Mouse (Mus musculus) T-helper 1 cell (primary cell): ENCODE results near the gene Ifnz.
"Not testable (repeated sequence)": the region's sequence is repeated elsewhere in the genome, so short reads cannot be mapped to it uniquely, and the experiment has no call there.

ENCODE experiments used
- in situ Hi-C: fragments of 300-600 bp; cut with MboI, MseI; formaldehyde crosslinking; loops from one replicate; pipeline ENCODE4 v1.15.1; 2025; ENCODE audit warnings: high pct_unique_total_duplicates

The Ifnz gene

GRCm38 (mm10) chr4:88782335-88782734 lies 404 bp downstream of the Ifnz start:
- in situ Hi-C loops = loop anchor here (25.0 kb wide), 1 partner anchor 770 kb away; no protein-coding TSS in a partner anchor

GRCm38 (mm10) chr4:88785409-88785808 lies 3.5 kb downstream of the Ifnz start, which contains the start of gene Gm13276:
Gene Gm13276, plus strand, starts transcription at chr4:88785709.
- in situ Hi-C loops = loop anchor here (5.0 to 25.0 kb wide), 2 partner anchors 33 to 773 kb away; partner anchors contain the start of gene Gm13271

- in situ Hi-C loops = loop anchor here (5.0 to 25.0 kb wide), 2 partner anchors 36 to 776 kb away; partner anchors contain the start of gene Gm13271
Observed at GRCm38 (mm10) chr4:88788402-88788801, 6.5 kb downstream of the Ifnz start, which contains the start of gene Gm13277. Gene Gm13277, plus strand, starts transcription at chr4:88788632.

DNA sequence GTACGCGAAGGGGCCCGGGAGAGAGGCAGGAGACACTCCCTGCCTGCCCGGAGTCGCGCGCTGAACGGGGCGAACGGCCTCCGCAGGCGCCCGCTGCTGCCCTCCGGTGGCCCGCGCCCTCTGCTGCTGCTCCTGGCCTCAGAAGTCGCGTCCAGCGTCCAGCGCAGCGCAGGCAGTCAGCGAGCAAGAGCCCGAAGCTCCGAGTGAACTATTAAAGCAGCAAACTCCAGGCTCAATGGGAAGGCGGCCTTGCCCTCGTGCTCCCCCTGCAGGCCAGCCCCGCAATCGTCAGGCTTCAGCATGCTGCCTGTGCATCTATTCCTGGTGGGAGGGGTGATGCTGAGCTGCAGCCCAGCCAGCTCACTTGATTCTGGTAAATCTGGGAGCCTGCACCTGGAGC lies 9.3 kb downstream of the Ifnz start, which contains the start of gene Gm13278:
Gene Gm13278 (plus strand): TSS at position 301 of the 400 bp plus-strand sequence.
- in situ Hi-C loops = loop anchor here (25.0 kb wide), 1 partner anchor 779 kb away; no protein-coding TSS in a partner anchor

DNA sequence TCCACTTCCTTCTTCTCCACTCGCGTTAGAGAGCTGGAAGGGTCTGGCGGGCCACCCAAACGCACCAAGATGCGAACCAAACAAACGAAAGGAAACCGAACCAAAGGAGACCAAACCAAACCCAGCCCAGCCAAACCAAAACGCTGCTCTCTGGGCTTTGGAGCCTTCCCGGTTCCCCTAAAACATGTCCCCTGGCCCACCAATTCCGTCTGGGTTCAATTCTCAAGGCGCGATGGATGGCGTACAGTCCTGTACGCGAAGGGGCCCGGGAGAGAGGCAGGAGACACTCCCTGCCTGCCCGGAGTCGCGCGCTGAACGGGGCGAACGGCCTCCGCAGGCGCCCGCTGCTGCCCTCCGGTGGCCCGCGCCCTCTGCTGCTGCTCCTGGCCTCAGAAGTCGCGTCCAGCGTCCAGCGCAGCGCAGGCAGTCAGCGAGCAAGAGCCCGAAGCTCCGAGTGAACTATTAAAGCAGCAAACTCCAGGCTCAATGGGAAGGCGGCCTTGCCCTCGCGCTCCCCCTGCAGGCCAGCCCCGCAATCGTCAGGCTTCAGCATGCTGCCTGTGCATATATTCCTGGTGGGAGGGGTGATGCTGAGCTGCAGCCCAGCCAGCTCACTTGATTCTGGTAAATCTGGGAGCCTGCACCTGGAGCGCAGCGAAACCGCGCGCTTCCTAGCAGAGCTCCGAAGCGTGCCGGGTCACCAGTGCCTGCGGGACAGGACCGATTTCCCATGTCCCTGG lies 12.2 kb downstream of the Ifnz start, which contains the start of gene Gm13275:
Gene Gm13275 (plus strand): TSS at position 552 of the 740 bp plus-strand sequence.
- in situ Hi-C loops = loop anchor here (25.0 kb wide), 1 partner anchor 782 kb away; no protein-coding TSS in a partner anchor

DNA sequence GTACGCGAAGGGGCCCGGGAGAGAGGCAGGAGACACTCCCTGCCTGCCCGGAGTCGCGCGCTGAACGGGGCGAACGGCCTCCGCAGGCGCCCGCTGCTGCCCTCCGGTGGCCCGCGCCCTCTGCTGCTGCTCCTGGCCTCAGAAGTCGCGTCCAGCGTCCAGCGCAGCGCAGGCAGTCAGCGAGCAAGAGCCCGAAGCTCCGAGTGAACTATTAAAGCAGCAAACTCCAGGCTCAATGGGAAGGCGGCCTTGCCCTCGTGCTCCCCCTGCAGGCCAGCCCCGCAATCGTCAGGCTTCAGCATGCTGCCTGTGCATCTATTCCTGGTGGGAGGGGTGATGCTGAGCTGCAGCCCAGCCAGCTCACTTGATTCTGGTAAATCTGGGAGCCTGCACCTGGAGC lies 15.2 kb downstream of the Ifnz start, which contains the start of gene Gm13279:
Gene Gm13279 (plus strand): TSS at position 301 of the 400 bp plus-strand sequence.
- in situ Hi-C loops = loop anchor here (25.0 kb wide), 1 partner anchor 785 kb away; no protein-coding TSS in a partner anchor

DNA sequence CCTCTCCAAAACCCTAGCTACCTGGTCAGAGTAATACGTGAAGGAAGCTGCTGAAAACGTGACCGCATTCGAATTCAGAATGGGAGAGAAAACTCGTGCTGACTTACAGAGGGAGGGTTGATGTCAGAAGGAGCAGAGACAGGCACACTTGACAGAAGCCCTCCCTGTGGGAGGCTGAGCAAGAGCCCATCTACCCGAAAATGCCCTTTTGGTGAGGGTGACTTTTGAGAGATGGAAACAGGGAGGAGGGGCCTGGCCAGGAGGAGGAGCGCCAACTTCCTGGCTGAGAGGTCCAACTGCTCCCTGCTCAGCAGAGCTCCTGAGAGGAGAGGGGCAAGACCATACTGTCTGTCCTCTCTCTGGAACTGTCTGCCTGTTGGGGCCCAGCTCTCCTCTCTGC lies 17.4 kb downstream of the Ifnz start, which contains the start of gene Gm13285:
Gene Gm13285 (plus strand): TSS at position 301 of the 400 bp plus-strand sequence.
- in situ Hi-C loops = loop anchor here (25.0 kb wide), 1 partner anchor 787 kb away; no protein-coding TSS in a partner anchor

- in situ Hi-C loops = not testable (repeated sequence)
Observed at GRCm38 (mm10) chr4:88802954-88803353, 21.0 kb downstream of the Ifnz start, which contains the start of gene Gm13287. Gene Gm13287, plus strand, starts transcription at chr4:88803254.

DNA sequence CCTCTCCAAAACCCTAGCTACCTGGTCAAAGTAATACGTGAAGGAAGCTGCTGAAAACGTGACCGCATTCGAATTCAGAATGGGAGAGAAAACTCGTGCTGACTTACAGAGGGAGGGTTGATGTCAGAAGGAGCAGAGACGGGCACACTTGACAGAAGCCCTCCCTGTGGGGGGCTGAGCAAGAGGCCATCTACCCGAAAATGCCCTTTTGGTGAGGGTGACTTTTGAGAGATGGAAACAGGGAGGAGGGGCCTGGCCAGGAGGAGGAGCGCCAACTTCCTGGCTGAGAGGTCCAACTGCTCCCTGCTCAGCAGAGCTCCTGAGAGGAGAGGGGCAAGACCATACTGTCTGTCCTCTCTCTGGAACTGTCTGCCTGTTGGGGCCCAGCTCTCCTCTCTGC lies 23.3 kb downstream of the Ifnz start, which contains the start of gene Gm13288:
Gene Gm13288 (plus strand): TSS at position 301 of the 400 bp plus-strand sequence.
- in situ Hi-C loops = loop anchor here (5.0 kb wide), 1 partner anchor 33 kb away; the partner anchor contains the start of gene Gm13290

DNA sequence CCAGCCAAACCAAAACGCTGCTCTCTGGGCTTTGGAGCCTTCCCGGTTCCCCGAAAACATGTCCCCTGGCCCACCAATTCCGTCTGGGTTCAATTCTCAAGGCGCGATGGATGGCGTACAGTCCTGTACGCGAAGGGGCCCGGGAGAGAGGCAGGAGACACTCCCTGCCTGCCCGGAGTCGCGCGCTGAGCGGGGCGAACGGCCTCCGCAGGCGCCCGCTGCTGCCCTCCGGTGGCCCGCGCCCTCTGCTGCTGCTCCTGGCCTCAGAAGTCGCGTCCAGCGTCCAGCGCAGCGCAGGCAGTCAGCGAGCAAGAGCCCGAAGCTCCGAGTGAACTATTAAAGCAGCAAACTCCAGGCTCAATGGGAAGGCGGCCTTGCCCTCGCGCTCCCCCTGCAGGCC lies 23.8 kb downstream of the Ifnz start:
- in situ Hi-C loops = loop anchor here (5.0 kb wide), 1 partner anchor 33 kb away; the partner anchor contains the start of gene Gm13290

- in situ Hi-C loops = no loop called here
Observed at GRCm38 (mm10) chr4:88815928-88816327, 34.0 kb downstream of the Ifnz start, which contains the start of gene Ifna7. Gene Ifna7, plus strand, starts transcription at chr4:88816228.

DNA sequence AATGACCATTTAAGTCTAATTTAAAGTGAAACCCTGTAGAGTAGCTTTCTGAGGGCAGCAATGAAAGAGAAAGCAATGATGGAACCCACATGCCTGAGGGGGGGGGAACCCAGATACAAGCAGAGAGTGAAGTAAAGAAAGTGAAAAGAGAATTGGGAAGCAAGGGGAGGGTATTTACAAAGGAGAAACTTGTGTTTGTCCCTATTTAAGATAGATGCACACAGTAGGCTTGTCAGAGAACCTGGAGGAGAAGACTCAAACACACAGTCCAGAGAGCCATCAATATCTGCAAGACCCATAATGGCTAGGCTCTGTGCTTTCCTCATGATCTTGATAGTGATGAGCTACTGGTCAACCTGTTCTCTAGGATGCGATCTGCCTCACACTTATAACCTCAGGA lies 37.7 kb downstream of the Ifnz start, which contains the start of gene Ifna11:
Gene Ifna11 (plus strand): TSS at position 301 of the 400 bp plus-strand sequence.
- in situ Hi-C loops = no loop called here

GRCm38 (mm10) chr4:88822995-88823394 lies 41.1 kb downstream of the Ifnz start:
- in situ Hi-C loops = no loop called here

DNA sequence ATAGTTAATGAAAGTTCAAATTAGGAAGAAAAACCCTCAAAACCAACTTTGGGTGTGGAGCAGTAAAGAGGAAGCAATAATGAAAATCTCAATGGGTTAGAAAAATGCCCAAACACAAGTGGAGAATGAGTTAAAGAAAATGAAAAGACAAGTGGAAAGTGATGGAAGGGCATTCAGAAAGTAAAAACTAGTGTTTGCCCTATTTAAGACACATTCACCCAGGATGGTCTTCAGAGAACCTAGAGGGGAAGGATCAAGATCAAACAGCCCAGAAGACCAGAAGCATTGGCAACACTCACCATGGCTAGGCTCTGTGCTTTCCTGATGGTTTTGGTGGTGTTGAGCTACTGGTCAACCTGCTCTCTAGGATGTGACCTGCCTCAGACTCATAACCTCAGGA lies 45.2 kb downstream of the Ifnz start, which contains the start of gene Ifna6:
Gene Ifna6 (plus strand): TSS at position 301 of the 400 bp plus-strand sequence.
- in situ Hi-C loops = not testable (repeated sequence)

GRCm38 (mm10) chr4:88830523-88830922 lies 48.6 kb downstream of the Ifnz start:
- in situ Hi-C loops = no loop called here
